Mouse (Mus musculus) E14TG2a.4 (cell line): ENCODE measurements at regions not wholly inside any gene's neighbourhood (a gene's known extent, or its start where the extent isn't known, plus 50 kb on each side); places are given as distances from the start of the nearest gene placed in this dataset.
A peak's percentile ranks its signal among the peaks of the same experiment; 100 is the strongest.

Experiments used
- H3K27me3 ChIP-seq: 2 replicates; pipeline ENCODE4 v1.6.1; 2014; ENCODE audit warnings: low read length, control low read depth; ENCODE audit not compliant: insufficient read depth
- H3K36me3 ChIP-seq: 2 replicates; pipeline ENCODE4 v1.6.1; 2014; ENCODE audit warnings: low read length, control low read depth; ENCODE audit not compliant: insufficient read depth
- H3K4me1 ChIP-seq: replicated peaks from 2 replicates; pipeline ENCODE4 v1.6.1; 2014; ENCODE audit warnings: low read depth, low read length, control low read depth
- H3K4me3 ChIP-seq: replicated peaks from 2 replicates; pipeline ENCODE4 v1.5.1; 2014; ENCODE audit warnings: mild to moderate bottlenecking, low read length
- H3K9me3 ChIP-seq: 2 replicates; pipeline ENCODE4 v1.6.1; 2014; ENCODE audit warnings: low read length, control low read depth
- CTCF ChIP-seq: conservative IDR thresholded peaks from 2 replicates; pipeline ENCODE4 v1.5.1; 2014; ENCODE audit warnings: low read length
- NANOG ChIP-seq: IDR thresholded peaks from 2 replicates; pipeline ENCODE4 v1.6.1; 2014; ENCODE audit warnings: borderline replicate concordance, low read length, mixed read lengths
- POU5F1 ChIP-seq: IDR thresholded peaks from 2 replicates; pipeline ENCODE4 v1.6.1; 2014; ENCODE audit warnings: low read length, borderline replicate concordance

- H3K36me3 ChIP-seq, result no peaks in the 10 kb centered on the region
- H3K27me3 ChIP-seq, result no peaks in the 10 kb centered on the region
- no peaks in the 10 kb centered on the region for H3K4me1 ChIP-seq
- TF ChIP-seq CTCF, result peak; percentile 55
- TF ChIP-seq POU5F1, result no peak
- no peak for TF ChIP-seq NANOG
- no peak overlapping the region for H3K4me3 ChIP-seq
- H3K9me3 ChIP-seq, result no peaks in the 10 kb centered on the region
Measured at GRCm38 (mm10) chr7:88544393-88544792, 114.3 kb downstream of the Rab38 start.

- no peaks in the 10 kb centered on the region for H3K27me3 ChIP-seq
- no peaks in the 10 kb centered on the region for H3K9me3 ChIP-seq
- H3K4me1 ChIP-seq, result no peaks in the 10 kb centered on the region
- TF ChIP-seq NANOG (no peak), POU5F1 (no peak), CTCF (no peak)
- H3K4me3 ChIP-seq, result no peak overlapping the region
- H3K36me3 ChIP-seq, result no peaks in the 10 kb centered on the region
Measured at GRCm38 (mm10) chr7:88544976-88545654, 115.0 kb downstream of the Rab38 start.

- no peaks in the 10 kb centered on the region for H3K27me3 ChIP-seq
- H3K36me3 ChIP-seq, result no peaks in the 10 kb centered on the region
- H3K4me3 ChIP-seq, result no peak overlapping the region
- no peaks in the 10 kb centered on the region for H3K9me3 ChIP-seq
- TF ChIP-seq NANOG, result no peak
- no peak for TF ChIP-seq CTCF
- no peak for TF ChIP-seq POU5F1
- H3K4me1 ChIP-seq, result no peaks in the 10 kb centered on the region
Measured at GRCm38 (mm10) chr7:88575073-88575472, 145.0 kb downstream of the Rab38 start.

- Histone ChIP-seq H3K27me3 (no peaks in the 10 kb centered on the region), H3K4me1 (no peaks in the 10 kb centered on the region), H3K9me3 (no peaks in the 10 kb centered on the region), H3K4me3 (no peak overlapping the region), H3K36me3 (no peaks in the 10 kb centered on the region)
- no peak for TF ChIP-seq CTCF
- no peak for TF ChIP-seq POU5F1
- TF ChIP-seq NANOG, result no peak
Measured at GRCm38 (mm10) chr7:88600781-88601180, 170.7 kb downstream of the Rab38 start.
